Mouse (Mus musculus) heart, embryonic 11.5 days (tissue): ENCODE data around the gene Cracr2a. TPM values are rescaled to one million over a fixed set of nuclear protein-coding genes. Genes with fewer than 3 reads are reported as not detected.
"Not testable (repeated sequence)": the region's sequence is repeated elsewhere in the genome, so short reads cannot be mapped to it uniquely, and the experiment has no call there.

Experiments
- ATAC-seq: fragments of 200-750 bp; cut with Nextera tagmentation; replicated peaks from 2 replicates; pipeline ENCODE4 v1.8.0; 2017; ENCODE audit warnings: moderate library complexity; ENCODE audit not compliant: insufficient number of reproducible peaks, low FRiP score, low TSS enrichment
- H3K27ac ChIP-seq: fragments of 300-500 bp; sonication (generic); 2 replicates; pipeline ENCODE4 v1.5.1; 2014; ENCODE audit warnings: mild to moderate bottlenecking, low read depth, low read length
- H3K27me3 ChIP-seq: fragments of 300-500 bp; sonication (generic); 2 replicates; pipeline ENCODE4 v1.6.1; 2014; ENCODE audit warnings: mild to moderate bottlenecking, low read length, mixed read lengths; ENCODE audit not compliant: control insufficient read depth, insufficient read depth
- H3K36me3 ChIP-seq: fragments of 300-500 bp; sonication (generic); 2 replicates; pipeline ENCODE4 v1.6.1; 2014; ENCODE audit warnings: mild to moderate bottlenecking, low read length, moderate library complexity, mixed read lengths; ENCODE audit not compliant: control insufficient read depth, insufficient read depth
- H3K4me1 ChIP-seq: fragments of 300-500 bp; sonication (generic); 2 replicates; pipeline ENCODE4 v1.6.1; 2014; ENCODE audit warnings: low read length; ENCODE audit not compliant: control insufficient read depth, insufficient read depth
- H3K4me2 ChIP-seq: fragments of 300-500 bp; sonication (generic); 2 replicates; pipeline ENCODE4 v1.6.1; 2014; ENCODE audit warnings: mild to moderate bottlenecking, moderate library complexity
- H3K4me3 ChIP-seq: fragments of 300-500 bp; sonication (generic); 2 replicates; pipeline ENCODE4 v1.5.1; 2014; ENCODE audit warnings: low read depth, low read length
- H3K9ac ChIP-seq: fragments of 300-500 bp; sonication (generic); 2 replicates; pipeline ENCODE4 v1.6.1; 2014; ENCODE audit warnings: mild to moderate bottlenecking, low read depth, low read length, moderate library complexity
- H3K9me3 ChIP-seq: fragments of 300-500 bp; sonication (generic); replicated peaks from 2 replicates; pipeline ENCODE4 v1.6.1; 2016; ENCODE audit warnings: low read length; ENCODE audit not compliant: control insufficient read depth
- whole genome bisulfite sequencing: fragments of 180-500 bp; shearing (Covaris S2); extraction: QIAGEN DNeasy Blood & Tissue Kit; methylation state at CpG from one replicate; pipeline ENCODE4 v1.1.7; 2014; ENCODE audit not compliant: insufficient replicate concordance; 5-methylcytosine and 5-hydroxymethylcytosine counted together
- polyA plus RNA-seq: library from polyadenylated mRNA; unstranded; fragments of >200 nt; fragmentation: Nextera tagmentation; extraction: Ambion mirVana; gene quantifications from 2 replicates; pipeline ENCODE4 v1.2.1, GENCODE M21; 2014

The Cracr2a gene
- 0.93 and 1.0 TPM in 2 replicates for polyA plus RNA-seq

GRCm38 (mm10) chr6:127561231-127562020, at the start of gene Cracr2a:
Gene Cracr2a, plus strand, starts transcription at chr6:127561338.
- Histone ChIP-seq H3K9ac (peak within 1 kb of the TSS; percentile 72), H3K4me3 (peak within 1 kb of the TSS; percentile 49), H3K27ac (peak within 1 kb of the TSS; percentile 54), H3K27me3 (no peaks in the 10 kb centered on the region), H3K4me2 (peak within 1 kb of the TSS; percentile 81), H3K4me1 (peaks cover 4% of the 10 kb centered on the region; the same call in 1 of the 2 replicates), H3K9me3 (no peaks in the 10 kb centered on the region), H3K36me3 (no peaks in the 10 kb centered on the region)
- ATAC-seq = peak; percentile 86
- WGBS = under 1% methylated on average over 22 of the region's 22 CpGs

GRCm38 (mm10) chr6:127513776-127514175, 47.4 kb upstream of the Cracr2a start:
- not testable (repeated sequence) for H3K4me1 ChIP-seq, H3K36me3 ChIP-seq, H3K9me3 ChIP-seq, H3K4me2 ChIP-seq, ATAC-seq, H3K27ac ChIP-seq, H3K9ac ChIP-seq, H3K27me3 ChIP-seq, H3K4me3 ChIP-seq
- 80% methylated on average over 6 of the region's 12 CpGs for WGBS

- no peaks in the 10 kb centered on the region for H3K4me1 ChIP-seq
- no peak for ATAC-seq
- no peaks in the 10 kb centered on the region for H3K27me3 ChIP-seq
- 67% methylated on average over 8 of the region's 8 CpGs for WGBS
- no peak overlapping the region for H3K4me2 ChIP-seq
- no peak overlapping the region for H3K9ac ChIP-seq
- H3K4me3 ChIP-seq = no peak overlapping the region
- H3K9me3 ChIP-seq = no peaks in the 10 kb centered on the region
- no peaks in the 10 kb centered on the region for H3K36me3 ChIP-seq
- no peak overlapping the region for H3K27ac ChIP-seq
Observed at GRCm38 (mm10) chr6:127521176-127521575, 40.0 kb upstream of the Cracr2a start.

GRCm38 (mm10) chr6:127522326-127522725, 38.8 kb upstream of the Cracr2a start:
- Histone ChIP-seq H3K4me2 (no peak overlapping the region), H3K4me3 (no peak overlapping the region), H3K9me3 (no peaks in the 10 kb centered on the region), H3K36me3 (no peaks in the 10 kb centered on the region), H3K27me3 (no peaks in the 10 kb centered on the region), H3K9ac (no peak overlapping the region), H3K4me1 (no peaks in the 10 kb centered on the region), H3K27ac (no peak overlapping the region)
- 34% methylated on average over 9 of the region's 9 CpGs for WGBS
- ATAC-seq = no peak

GRCm38 (mm10) chr6:127524442-127524841, 36.7 kb upstream of the Cracr2a start:
- Histone ChIP-seq H3K27me3 (no peaks in the 10 kb centered on the region), H3K4me2 (no peak overlapping the region), H3K9ac (no peak overlapping the region), H3K9me3 (no peaks in the 10 kb centered on the region), H3K4me1 (peaks cover 2% of the 10 kb centered on the region), H3K4me3 (no peak overlapping the region), H3K27ac (no peak overlapping the region), H3K36me3 (no peaks in the 10 kb centered on the region)
- 27% methylated on average over 8 of the region's 8 CpGs for WGBS
- ATAC-seq = no peak

DNA sequence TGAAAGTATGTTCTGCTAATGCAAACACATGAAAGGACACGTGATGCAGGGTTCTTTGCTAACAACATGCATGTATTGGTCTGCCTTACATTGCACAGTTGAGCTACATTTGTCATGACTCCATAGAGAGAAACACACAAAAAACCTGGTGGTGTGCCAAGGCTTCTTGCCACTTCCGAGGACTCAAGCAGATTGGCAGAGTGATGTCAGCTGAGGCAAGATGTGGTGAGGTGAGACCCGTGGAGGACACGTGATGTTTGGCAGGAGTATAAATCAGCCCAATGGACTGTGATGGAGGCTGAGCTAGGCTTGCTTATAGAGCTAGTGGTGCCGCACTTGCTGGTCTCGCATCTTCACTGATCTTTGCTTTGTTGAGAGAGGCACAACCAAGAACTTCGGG, 32.5 kb upstream of the Cracr2a start:
- ATAC-seq = no peak
- Histone ChIP-seq H3K27ac (no peak overlapping the region), H3K9me3 (no peaks in the 10 kb centered on the region), H3K36me3 (no peaks in the 10 kb centered on the region), H3K27me3 (no peaks in the 10 kb centered on the region), H3K4me3 (no peak overlapping the region), H3K4me1 (peaks cover 9% of the 10 kb centered on the region), H3K4me2 (no peak overlapping the region), H3K9ac (no peak overlapping the region)
- WGBS = 75% methylated on average over 7 of the region's 7 CpGs

DNA sequence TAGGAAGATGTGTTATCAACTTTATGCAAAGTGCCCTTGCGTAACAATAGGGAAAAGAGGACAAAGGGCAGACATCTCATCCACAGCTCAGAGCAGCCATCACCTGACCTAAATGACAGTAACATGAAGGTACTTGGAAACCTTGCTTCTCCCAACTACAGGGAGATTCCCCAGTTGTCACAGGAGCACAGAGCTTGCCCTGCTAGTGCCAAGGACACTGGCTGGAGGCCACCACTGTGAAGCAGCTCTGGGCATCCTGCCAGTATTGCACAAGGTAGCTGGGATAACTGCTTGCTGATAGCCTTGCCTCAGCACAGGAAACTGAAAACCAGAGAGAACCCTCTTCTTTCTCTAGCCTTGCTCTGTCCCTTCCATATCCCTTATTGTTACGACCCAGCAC, 31.7 kb upstream of the Cracr2a start:
- Histone ChIP-seq H3K9ac (no peak overlapping the region), H3K4me3 (no peak overlapping the region), H3K4me1 (peaks cover 9% of the 10 kb centered on the region), H3K4me2 (no peak overlapping the region), H3K9me3 (no peaks in the 10 kb centered on the region), H3K27me3 (no peaks in the 10 kb centered on the region), H3K27ac (no peak overlapping the region), H3K36me3 (no peaks in the 10 kb centered on the region)
- 51% methylated on average over 2 of the region's 2 CpGs for whole genome bisulfite sequencing
- 0 out of 2 replicates have a peak, but pooled peaks have one; percentile 69 for ATAC-seq

DNA sequence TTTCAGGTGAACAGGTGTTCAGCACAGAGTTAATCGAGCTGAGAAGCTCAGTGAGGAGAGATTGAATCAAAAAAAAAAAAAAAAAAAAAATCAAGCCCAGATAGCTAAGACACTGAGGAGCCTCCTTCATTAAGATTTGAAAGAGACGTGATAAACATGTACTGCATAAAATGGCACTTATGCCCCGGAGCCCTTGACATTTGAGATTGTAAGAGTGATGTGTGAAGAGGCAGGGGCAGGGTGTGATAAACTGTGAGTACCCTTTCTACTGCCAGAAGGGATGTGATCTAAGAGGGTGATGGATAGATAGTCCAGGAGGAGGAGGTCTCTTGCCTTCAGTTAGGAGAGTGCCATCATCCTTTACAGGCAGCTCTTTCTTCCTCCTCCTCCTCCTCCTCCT, 30.9 kb upstream of the Cracr2a start:
- H3K9me3 ChIP-seq = no peaks in the 10 kb centered on the region
- peaks cover 9% of the 10 kb centered on the region for H3K4me1 ChIP-seq
- H3K27me3 ChIP-seq = no peaks in the 10 kb centered on the region
- no peak overlapping the region for H3K4me2 ChIP-seq
- no peak overlapping the region for H3K27ac ChIP-seq
- 34% methylated on average over 3 of the region's 3 CpGs for whole genome bisulfite sequencing
- no peak overlapping the region for H3K9ac ChIP-seq
- no peak for ATAC-seq
- no peak overlapping the region for H3K4me3 ChIP-seq
- no peaks in the 10 kb centered on the region for H3K36me3 ChIP-seq
